Mouse (Mus musculus) macrophage (primary cell): ENCODE results near the gene 4930438A08Rik. TPM values are rescaled to one million over a fixed set of nuclear protein-coding genes. Genes with fewer than 3 reads are reported as not detected.
"Not testable (repeated sequence)": the region's sequence is repeated elsewhere in the genome, so short reads cannot be mapped to it uniquely, and the experiment has no call there.

ENCODE experiments used
- H3K27ac ChIP-seq: fragments of 350-480 bp; formaldehyde crosslinking; 2 replicates; pipeline ENCODE4 v1.9.0; 2021
- H3K36me3 ChIP-seq: fragments of 350-480 bp; formaldehyde crosslinking; 2 replicates; pipeline ENCODE4 v1.9.0; 2021; ENCODE audit errors: inconsistent target
- H3K4me3 ChIP-seq: fragments of 350-480 bp; formaldehyde crosslinking; 2 replicates; pipeline ENCODE4 v1.9.0; 2021; ENCODE audit errors: inconsistent target
- H3K79me2 ChIP-seq: fragments of 350-480 bp; formaldehyde crosslinking; 2 replicates; pipeline ENCODE4 v1.9.0; 2021; ENCODE audit errors: inconsistent target
- WGBS: methylation state at CpG from one replicate; pipeline ENCODE4 v1.1.7; 2026; ENCODE audit warnings: inconsistent platforms; ENCODE audit not compliant: missing documents; 5-methylcytosine and 5-hydroxymethylcytosine counted together
- polyA plus RNA-seq: library from polyadenylated mRNA; stranded (reverse); fragments of 250-400 nt; gene quantifications from 3 replicates; pipeline ENCODE4 v1.2.4, GENCODE M21; 2018; ENCODE audit warnings: inconsistent platforms

Gene 4930438A08Rik
- polyA plus RNA-seq, 1 experiment from 2014 or later = 0.17 TPM

DNA sequence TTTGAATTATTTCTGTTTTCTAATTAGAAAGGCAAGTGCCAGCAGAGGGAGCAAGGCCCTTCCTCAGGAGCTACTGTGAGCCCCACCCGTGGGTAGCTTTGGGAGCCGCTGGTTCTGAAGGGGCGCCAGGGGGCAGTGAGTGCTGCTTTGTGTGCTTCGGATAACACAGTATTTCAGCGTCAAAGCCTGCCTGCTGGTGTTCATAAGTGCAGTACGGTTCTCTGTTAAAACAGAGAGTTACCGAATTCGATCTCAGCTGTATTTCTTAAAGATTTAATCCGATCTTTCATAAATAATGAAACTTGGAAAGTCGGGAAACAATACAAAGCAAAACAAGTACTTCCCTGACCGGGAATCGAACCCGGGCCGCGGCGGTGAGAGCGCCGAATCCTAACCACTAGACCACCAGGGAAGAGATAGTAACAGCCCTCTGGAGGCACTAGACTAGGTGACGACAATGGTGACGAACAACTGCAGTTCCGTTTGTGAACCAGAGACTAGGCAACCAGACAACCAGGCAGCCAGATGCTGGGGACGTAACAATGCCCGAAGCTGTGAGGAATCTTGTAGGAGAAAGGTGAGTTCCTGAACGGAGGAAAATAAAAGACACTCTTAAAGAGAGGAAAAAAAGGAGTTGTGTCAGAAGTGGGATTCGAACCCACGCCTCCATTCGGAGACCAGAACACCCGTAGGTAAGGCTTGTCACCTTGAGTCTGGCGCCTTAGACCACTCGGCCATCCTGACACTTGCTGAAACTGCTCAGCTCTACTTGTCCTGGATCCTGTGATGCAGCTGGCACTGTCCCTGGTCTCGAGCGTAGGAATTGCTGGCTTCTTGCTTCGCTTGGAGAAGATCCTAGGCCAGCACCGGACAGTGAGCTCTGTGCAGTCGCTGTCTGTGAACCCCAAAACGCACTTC is 27.5 kb downstream of the 4930438A08Rik start:
- H3K79me2 ChIP-seq = no peaks in the 10 kb centered on the region
- H3K4me3 ChIP-seq = peak overlapping the region; percentile 72
- under 1% methylated on average over 36 of the region's 36 CpGs for WGBS

DNA sequence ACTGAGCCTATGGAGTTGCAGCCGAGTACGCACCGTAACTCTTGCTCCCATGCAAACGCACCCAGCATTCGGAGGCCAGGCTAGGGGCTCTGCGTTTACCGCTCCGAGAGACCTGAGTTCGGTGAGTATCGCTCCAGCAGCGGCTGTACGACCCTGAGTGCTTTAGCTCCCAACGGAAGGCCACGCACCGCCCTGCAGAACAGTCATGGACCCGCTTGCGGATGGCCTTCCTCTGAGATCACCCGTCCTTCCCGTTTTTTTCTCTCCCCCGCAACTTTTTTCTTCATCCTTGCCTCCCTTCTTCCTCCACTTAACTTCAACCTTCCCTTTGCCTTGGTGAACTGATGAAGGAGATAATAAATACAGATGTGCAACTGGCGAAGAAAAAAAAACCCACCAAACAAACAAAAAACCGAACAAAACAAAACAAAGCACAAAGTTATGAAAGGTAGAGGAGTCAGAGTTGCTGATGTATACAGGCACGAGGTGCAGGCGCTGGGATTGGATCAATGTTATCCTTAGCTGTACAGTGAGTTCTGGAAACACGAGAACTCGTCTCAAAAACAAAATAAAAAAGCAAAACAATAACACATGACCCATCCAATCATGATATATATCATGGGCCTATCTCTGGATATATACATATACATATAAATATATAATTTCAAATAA is 28.3 kb downstream of the 4930438A08Rik start:
- 4% methylated on average over 26 of the region's 26 CpGs for WGBS
- no peaks in the 10 kb centered on the region for H3K79me2 ChIP-seq
- H3K4me3 ChIP-seq = peak overlapping the region; percentile 72
- no peaks in the 10 kb centered on the region for H3K36me3 ChIP-seq
- peak overlapping the region; percentile 71 for H3K27ac ChIP-seq

More for the DNA sequence above, 27.5 kb downstream of the 4930438A08Rik start:
- H3K27ac ChIP-seq = peak overlapping the region; percentile 71
- H3K36me3 ChIP-seq = no peaks in the 10 kb centered on the region

- Histone ChIP-seq H3K36me3 (no peaks in the 10 kb centered on the region), H3K4me3 (no peak overlapping the region; the same call in 1 of the 2 replicates), H3K79me2 (no peaks in the 10 kb centered on the region), H3K27ac (no peak overlapping the region)
- 75% methylated on average over 7 of the region's 7 CpGs for WGBS
Observed at GRCm38 (mm10) chr11:58303594-58303993, 29.0 kb downstream of the 4930438A08Rik start.

DNA sequence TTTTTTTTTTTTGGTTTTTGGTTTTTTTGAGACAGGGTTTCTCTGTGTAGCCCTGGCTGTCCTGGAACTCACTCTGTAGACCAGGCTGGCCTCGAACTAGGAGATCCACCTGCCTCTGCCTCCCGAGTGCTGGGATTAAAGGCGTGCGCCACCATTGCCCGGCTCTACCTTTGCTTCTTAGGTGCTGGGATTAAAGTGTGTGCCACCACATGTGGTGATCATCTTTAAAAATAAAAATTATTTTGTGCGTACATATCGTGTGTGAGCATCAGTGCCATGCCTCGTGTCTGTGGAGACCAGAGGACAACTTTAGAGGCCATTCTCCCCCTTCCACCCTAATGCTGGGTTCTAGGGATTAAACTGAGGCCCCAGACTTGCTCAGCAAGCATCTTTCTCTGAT is 30.7 kb downstream of the 4930438A08Rik start:
- H3K36me3 ChIP-seq, H3K27ac ChIP-seq, H3K4me3 ChIP-seq, H3K79me2 ChIP-seq: not testable (repeated sequence)
- 86% methylated on average over 3 of the region's 8 CpGs for WGBS

GRCm38 (mm10) chr11:58306860-58307308 is 32.3 kb downstream of the 4930438A08Rik start, which contains the start of gene Zfp692:
Gene Zfp692 (plus strand): TSS chr11:58307069.
- H3K36me3 ChIP-seq = no peaks in the 10 kb centered on the region
- no peaks in the 10 kb centered on the region for H3K79me2 ChIP-seq
- H3K4me3 ChIP-seq = peak within 1 kb of the TSS; percentile 34
- under 1% methylated on average over 34 of the region's 34 CpGs for WGBS
- no peak within 1 kb of the TSS for H3K27ac ChIP-seq

DNA sequence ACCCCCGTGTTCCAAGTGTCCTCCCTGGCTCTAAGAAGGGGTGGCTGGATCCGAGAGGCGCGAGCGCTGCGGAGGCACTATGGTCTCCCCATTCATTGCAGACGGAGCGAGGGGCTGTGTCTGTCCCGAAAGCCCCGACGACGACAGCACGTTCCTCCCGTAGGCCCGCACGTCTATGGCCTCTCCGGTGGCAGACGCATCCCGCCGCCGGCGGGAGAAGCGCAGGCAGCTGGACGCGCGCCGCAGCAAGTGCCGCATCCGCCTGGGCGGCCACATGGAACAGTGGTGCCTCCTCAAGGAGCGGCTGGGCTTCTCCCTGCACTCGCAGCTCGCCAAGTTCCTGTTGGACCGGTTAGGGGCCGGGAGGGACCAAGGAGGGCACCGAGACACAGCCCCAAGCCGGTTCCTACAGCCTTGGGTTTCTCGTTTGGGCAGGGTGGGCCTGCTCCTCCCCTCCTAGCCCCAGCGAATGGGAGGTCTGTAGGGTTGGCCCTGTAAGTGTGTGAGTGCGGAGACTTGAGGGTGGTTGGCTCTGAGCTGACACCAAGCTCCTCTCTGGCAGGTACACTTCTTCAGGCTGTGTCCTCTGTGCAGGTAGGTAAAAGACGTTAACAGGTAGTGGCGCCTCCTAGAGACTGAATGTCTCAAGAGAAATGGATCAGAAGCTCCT is 32.9 kb downstream of the 4930438A08Rik start:
- Histone ChIP-seq H3K4me3 (peak overlapping the region; percentile 34), H3K27ac (no peak overlapping the region), H3K36me3 (no peaks in the 10 kb centered on the region), H3K79me2 (no peaks in the 10 kb centered on the region)
- WGBS = 2% methylated on average over 42 of the region's 42 CpGs

GRCm38 (mm10) chr11:58308661-58309060 is 34.1 kb downstream of the 4930438A08Rik start:
- 96% methylated on average over 9 of the region's 9 CpGs for WGBS
- H3K27ac ChIP-seq = no peak overlapping the region
- no peak overlapping the region for H3K4me3 ChIP-seq
- no peaks in the 10 kb centered on the region for H3K79me2 ChIP-seq
- H3K36me3 ChIP-seq = no peaks in the 10 kb centered on the region

DNA sequence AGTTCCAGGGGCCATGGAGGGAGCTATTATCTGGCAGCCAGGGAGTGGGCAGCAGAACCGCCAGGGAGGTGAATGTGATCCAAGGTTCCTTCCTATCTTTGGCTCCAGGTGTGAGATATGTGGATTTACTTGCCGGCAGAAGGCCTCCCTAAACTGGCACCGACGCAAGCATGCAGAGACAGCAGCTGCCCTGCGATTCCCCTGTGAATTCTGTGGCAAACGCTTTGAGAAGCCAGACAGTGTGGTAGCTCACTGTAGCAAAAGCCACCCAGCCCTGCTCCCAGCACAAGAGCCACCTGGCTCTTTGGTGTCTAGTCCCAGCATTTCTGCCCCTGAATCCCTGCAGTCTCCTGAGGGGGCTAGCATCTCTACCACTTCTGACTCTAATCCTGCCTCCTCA is 39.5 kb downstream of the 4930438A08Rik start:
- no peak overlapping the region for H3K27ac ChIP-seq
- H3K36me3 ChIP-seq = peaks cover 20% of the 10 kb centered on the region
- WGBS = 95% methylated on average over 6 of the region's 6 CpGs
- H3K79me2 ChIP-seq = no peaks in the 10 kb centered on the region
- no peak overlapping the region for H3K4me3 ChIP-seq

DNA sequence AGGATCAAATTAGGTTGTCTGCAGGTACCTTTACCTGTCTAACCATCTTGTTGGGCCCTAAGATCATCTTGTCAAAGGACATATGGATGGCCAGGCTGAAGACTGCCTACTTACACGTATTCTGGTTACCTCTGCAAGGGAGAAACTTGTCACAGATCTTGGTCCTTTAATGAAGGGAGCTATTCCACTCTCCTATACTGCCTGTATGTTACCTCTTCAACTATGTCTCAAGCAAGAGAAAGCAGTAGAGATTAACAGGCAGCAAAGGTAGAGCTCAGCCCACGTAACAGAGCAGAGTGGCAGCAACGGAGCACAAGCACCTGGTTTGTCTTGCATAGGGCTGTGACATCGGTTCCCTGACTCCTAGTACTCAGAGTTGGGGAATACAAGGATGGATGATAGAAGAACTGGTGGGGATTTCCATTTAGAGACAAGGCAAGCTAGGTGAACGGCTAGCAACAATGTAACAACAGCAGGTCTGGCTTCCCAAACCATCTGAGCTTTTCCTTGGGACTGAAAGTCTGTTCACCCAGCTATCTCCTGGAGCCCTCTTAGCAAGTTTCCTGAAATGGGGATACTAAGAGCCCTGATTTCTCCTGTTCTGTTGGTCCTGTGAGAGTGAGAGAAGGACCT is 41.1 kb downstream of the 4930438A08Rik start:
- no peak overlapping the region for H3K4me3 ChIP-seq
- H3K27ac ChIP-seq = no peak overlapping the region
- 99% methylated on average over 5 of the region's 5 CpGs for WGBS
- H3K36me3 ChIP-seq = peaks cover 24% of the 10 kb centered on the region
- no peaks in the 10 kb centered on the region for H3K79me2 ChIP-seq

DNA sequence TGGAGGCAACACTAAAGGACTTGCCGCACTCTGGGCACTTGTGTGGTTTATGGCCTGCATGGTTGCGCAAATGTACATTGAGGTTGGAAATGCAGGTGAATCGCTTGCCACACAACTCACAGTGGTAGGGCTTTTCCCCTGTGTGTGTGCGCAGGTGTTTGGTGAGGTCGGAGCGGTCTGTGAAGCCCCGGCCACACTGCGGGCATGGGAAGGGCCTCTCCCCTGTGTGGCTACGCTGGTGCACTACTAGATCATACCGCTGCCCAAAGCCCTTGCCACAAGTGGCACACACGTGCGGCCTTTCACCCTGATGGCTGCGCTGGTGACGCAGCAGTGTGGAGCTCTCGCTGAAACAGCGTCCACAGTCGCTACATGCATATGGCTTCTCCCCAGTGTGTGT is 41.7 kb downstream of the 4930438A08Rik start:
- no peak overlapping the region for H3K4me3 ChIP-seq
- peaks cover 1% of the 10 kb centered on the region; the same call in 1 of the 2 replicates for H3K79me2 ChIP-seq
- 96% methylated on average over 17 of the region's 17 CpGs for WGBS
- no peak overlapping the region for H3K27ac ChIP-seq
- H3K36me3 ChIP-seq = peaks cover 24% of the 10 kb centered on the region

GRCm38 (mm10) chr11:58316768-58317390 is 42.3 kb downstream of the 4930438A08Rik start:
- Histone ChIP-seq H3K36me3 (peaks cover 24% of the 10 kb centered on the region), H3K79me2 (peaks cover 6% of the 10 kb centered on the region; the same call in 1 of the 2 replicates), H3K4me3 (no peak overlapping the region), H3K27ac (no peak overlapping the region)
- WGBS = 93% methylated on average over 17 of the region's 28 CpGs

GRCm38 (mm10) chr11:58322824-58323569 is 48.4 kb downstream of the 4930438A08Rik start:
- Histone ChIP-seq H3K36me3 (peaks cover 21% of the 10 kb centered on the region), H3K27ac (peak overlapping the region; percentile 54), H3K79me2 (peaks cover 44% of the 10 kb centered on the region), H3K4me3 (peak overlapping the region; percentile 54)
- WGBS = under 1% methylated on average over 63 of the region's 63 CpGs
